Comparison of ENCODE assay signal across 18 mouse cellular contexts in genomic region chr10:60862477-60863293, GRCm38 (mm10). TPM values are rescaled to one million over a fixed set of nuclear protein-coding genes. Genes with fewer than 3 reads are reported as not detected.
DNase-seq lines count a peak whose midpoint lies in the region; ATAC-seq and TF ChIP-seq lines count a peak whose summit lies in the region.
"Had no signal": no experiment of that assay in that cellular context is flagged by ENCODE, and none has a peak within 500 bp of the region (broad histone marks: within the 10 kb centered on the region; RNA-seq: fewer than 3 reads in every experiment).

No protein-coding gene starts in this region.

- no peak for TF ChIP-seq CTCF in intestine, postnatal 0 days (IDR thresholded peaks at IDR 0.05; ENCODE audit: low read depth)

- H3K4me3 ChIP-seq in intestine, postnatal 0 days (ENCODE audit: low read depth, low read length), result peak overlapping the region; percentile 29
- H3K4me3 ChIP-seq: heart, embryonic 15.5 days; limb, embryonic 12.5 days; neural tube, embryonic 12.5 days had no signal

- H3K4me1 ChIP-seq in intestine, postnatal 0 days (replicated peaks; ENCODE audit: control insufficient read depth, insufficient read depth, low read length), result no peaks in the 10 kb centered on the region
- H3K4me1 ChIP-seq: heart, embryonic 15.5 days; neural tube, embryonic 12.5 days had no signal

- H3K4me2 ChIP-seq in intestine, postnatal 0 days (replicated peaks; ENCODE audit: low read depth), result peak overlapping the region; percentile 64
- H3K4me2 ChIP-seq: heart, embryonic 15.5 days; limb, embryonic 12.5 days; neural tube, embryonic 12.5 days had no signal

- H3K27me3 ChIP-seq in intestine, postnatal 0 days (replicated peaks; ENCODE audit: control insufficient read depth, insufficient read depth, low read length), result no peaks in the 10 kb centered on the region
- H3K27me3 ChIP-seq: heart, embryonic 15.5 days; limb, embryonic 12.5 days; neural tube, embryonic 12.5 days had no signal

- DNase-seq in A20 (ENCODE audit: low read depth, low spot score), result peak; percentile 27
- DNase-seq in ES-CJ7 (ENCODE audit: low read depth, low spot score), result peak; percentile 21
- peak; percentile 13 to 45 for DNase-seq in kidney, postnatal 25 days
- no peak for DNase-seq in layer of hippocampus, adult 9-11 months
- DNase-seq in T-cell, adult 2 months (ENCODE audit: low spot score), result no peak
- DNase-seq in gastrocnemius, postnatal 14 days, result no peak
- DNase-seq: adrenal gland, postnatal 10 days; cerebellum, postnatal 14 days; liver, postnatal 0 days; lung, postnatal 4 days had no signal

- H3K36me3 ChIP-seq in intestine, postnatal 0 days (ENCODE audit: control insufficient read depth, insufficient read depth), result no peaks in the 10 kb centered on the region
- H3K36me3 ChIP-seq: heart, embryonic 15.5 days; limb, embryonic 12.5 days; neural tube, embryonic 12.5 days had no signal

- H3K9ac ChIP-seq in intestine, postnatal 0 days (ENCODE audit: low read depth, low read length), result peak overlapping the region; percentile 40
- H3K9ac ChIP-seq: heart, embryonic 15.5 days; limb, embryonic 12.5 days; liver, postnatal 0 days; neural tube, embryonic 12.5 days had no signal

- H3K27ac ChIP-seq in intestine, postnatal 0 days (ENCODE audit: low read depth, low read length), result no peak overlapping the region
- H3K27ac ChIP-seq: heart, embryonic 15.5 days; limb, embryonic 12.5 days; neural tube, embryonic 12.5 days had no signal

- 43% methylated on average over 25 of the region's 25 CpGs for WGBS in intestine, postnatal 0 days

- ATAC-seq in intestine, postnatal 0 days, result 0 out of 2 replicates have a peak, but pooled peaks have one; percentile 37
- ATAC-seq in activated CD4-positive, CD25-positive, alpha-beta regulatory T cell, adult 4 months, result no peak
- ATAC-seq: hindbrain, embryonic 16.5 days; liver, postnatal 0 days; midbrain, embryonic 16.5 days; Patski had no signal

- intact Hi-C loops in gastrocnemius, postnatal 14 days (cut with DNase I; ENCODE audit: low total_unique reads), result loop anchor here (10.0 kb wide), 1 partner anchor 1798 kb away; no protein-coding TSS in a partner anchor

- no peaks in the 10 kb centered on the region for H3K9me3 ChIP-seq in intestine, postnatal 0 days (ENCODE audit: control insufficient read depth)
- H3K9me3 ChIP-seq: heart, embryonic 15.5 days; limb, embryonic 12.5 days; neural tube, embryonic 12.5 days had no signal

RNA-seq across cellular contexts. Expression of gene Unc5b, which starts 31.3 kb away (rescaled TPM):
- polyA plus RNA-seq in intestine, postnatal 0 days (2015; fragmentation: Nextera tagmentation; extraction: Ambion mirVana), result 2.5 and 2.6 TPM in 2 replicates
- polyA plus RNA-seq in activated CD4-positive, CD25-positive, alpha-beta regulatory T cell, adult 4 months (2017; shearing (Covaris generic)), result not detected
- total RNA-seq in gastrocnemius, postnatal 14 days (2021), result 10 to 100 TPM in 1 of 2 experiments, 1 to 10 TPM in 1; 7.3 to 12.1 TPM

Comparison
In these comparisons a context has a peak if more than half of its experiments do, and no peak if none do; other contexts are left out.
1. DNase-seq: peak in A20 (single experiment), ES-CJ7 (single experiment) and kidney, postnatal 25 days (2 of 2); none in layer of hippocampus, adult 9-11 months (single experiment), T-cell, adult 2 months (single experiment) and gastrocnemius, postnatal 14 days (single experiment).